Comparison of ENCODE assay signal across 9 mouse cellular contexts in genomic region chr4:152222111-152222510, GRCm38 (mm10). TPM values are rescaled to one million over a fixed set of nuclear protein-coding genes. Genes with fewer than 3 reads are reported as not detected.
DNase-seq lines count a peak whose midpoint lies in the region; ATAC-seq lines count a peak whose summit lies in the region.
"Had no signal": no experiment of that assay in that cellular context is flagged by ENCODE, and none has a peak within 500 bp of the region (broad histone marks: within the 10 kb centered on the region; RNA-seq: fewer than 3 reads in every experiment).

No protein-coding gene starts in this region.

- 85% methylated on average over 6 of the region's 6 CpGs for WGBS in intestine, embryonic 16.5 days
- whole genome bisulfite sequencing in intestine, embryonic 15.5 days = 83% methylated on average over 6 of the region's 6 CpGs
- WGBS in forebrain, embryonic 13.5 days = 84% methylated on average over 6 of the region's 6 CpGs

- peaks cover 16% of the 10 kb centered on the region for H3K4me1 ChIP-seq in intestine, embryonic 16.5 days (ENCODE audit: control insufficient read depth, insufficient read depth, low read length)
- H3K4me1 ChIP-seq in intestine, embryonic 15.5 days (replicated peaks) = peaks cover 17% of the 10 kb centered on the region
- peaks cover 27% of the 10 kb centered on the region for H3K4me1 ChIP-seq in forebrain, embryonic 13.5 days

- H3K9ac ChIP-seq in intestine, embryonic 16.5 days (ENCODE audit: low read depth, low read length) = peak overlapping the region; percentile 35; the same call in 1 of the 2 replicates
- no peak overlapping the region for H3K9ac ChIP-seq in intestine, embryonic 15.5 days
- 0 out of 2 replicates have a peak overlapping the region, but pooled peaks have one; percentile 12 for H3K9ac ChIP-seq in forebrain, embryonic 13.5 days
- H3K9ac ChIP-seq: heart, embryonic 15.5 days; limb, embryonic 12.5 days had no signal

- no peaks in the 10 kb centered on the region for H3K9me3 ChIP-seq in intestine, embryonic 16.5 days (ENCODE audit: control insufficient read depth, low read length)
- H3K9me3 ChIP-seq in intestine, embryonic 15.5 days = no peaks in the 10 kb centered on the region
- no peaks in the 10 kb centered on the region for H3K9me3 ChIP-seq in forebrain, embryonic 13.5 days (replicated peaks)
- H3K9me3 ChIP-seq: heart, embryonic 15.5 days; limb, embryonic 12.5 days had no signal

- no peak overlapping the region for H3K4me3 ChIP-seq in intestine, embryonic 16.5 days (ENCODE audit: low read length)
- H3K4me3 ChIP-seq in intestine, embryonic 15.5 days (replicated peaks) = no peak overlapping the region
- no peak overlapping the region for H3K4me3 ChIP-seq in forebrain, embryonic 13.5 days
- H3K4me3 ChIP-seq: heart, embryonic 15.5 days; limb, embryonic 12.5 days had no signal

- H3K27ac ChIP-seq in intestine, embryonic 16.5 days (ENCODE audit: low read length) = 0 out of 2 replicates have a peak overlapping the region, but pooled peaks have one; percentile 12
- H3K27ac ChIP-seq in intestine, embryonic 15.5 days = no peak overlapping the region
- H3K27ac ChIP-seq in forebrain, embryonic 13.5 days = peak overlapping the region; percentile 75
- H3K27ac ChIP-seq: heart, embryonic 15.5 days; limb, embryonic 12.5 days had no signal

- H3K4me2 ChIP-seq in intestine, embryonic 16.5 days (ENCODE audit: low read depth, low read length) = no peak overlapping the region
- H3K4me2 ChIP-seq in intestine, embryonic 15.5 days (replicated peaks) = no peak overlapping the region
- H3K4me2 ChIP-seq in forebrain, embryonic 13.5 days = no peak overlapping the region
- H3K4me2 ChIP-seq: heart, embryonic 15.5 days; limb, embryonic 12.5 days had no signal

- H3K27me3 ChIP-seq in intestine, embryonic 16.5 days (replicated peaks; ENCODE audit: control insufficient read depth, insufficient read depth, low read length) = no peaks in the 10 kb centered on the region
- H3K27me3 ChIP-seq in intestine, embryonic 15.5 days (replicated peaks) = no peaks in the 10 kb centered on the region
- peaks cover 6% of the 10 kb centered on the region; the same call in 1 of the 2 replicates for H3K27me3 ChIP-seq in forebrain, embryonic 13.5 days
- H3K27me3 ChIP-seq: heart, embryonic 15.5 days; limb, embryonic 12.5 days had no signal

- DNase-seq in adipocyte (ENCODE audit: low spot score) = peak; percentile 42
- DNase-seq in kidney, postnatal 36 days = peak; percentile 41 to 51
- no peak for DNase-seq in Muller cell, postnatal 12 days (ENCODE audit: inconsistent ontology term)
- no peak for DNase-seq in embryo, embryonic 9.5 days (ENCODE audit: extremely low spot score)

- no peak for ATAC-seq in intestine, embryonic 16.5 days
- no peak for ATAC-seq in intestine, embryonic 15.5 days
- ATAC-seq in forebrain, embryonic 13.5 days = no peak

- no peaks in the 10 kb centered on the region for H3K36me3 ChIP-seq in intestine, embryonic 16.5 days (ENCODE audit: control insufficient read depth, insufficient read depth, low read length)
- H3K36me3 ChIP-seq in intestine, embryonic 15.5 days = no peaks in the 10 kb centered on the region; the same call in 1 of the 2 replicates
- H3K36me3 ChIP-seq in forebrain, embryonic 13.5 days (ENCODE audit: poor library complexity, severe bottlenecking) = peaks cover 27% of the 10 kb centered on the region

RNA-seq across cellular contexts. Expression of gene Acot7, which starts 44.2 kb away (rescaled TPM):
- 49.4 and 52.5 TPM in 2 replicates for polyA plus RNA-seq in intestine, embryonic 16.5 days (2015; fragmentation: Nextera tagmentation; extraction: Ambion mirVana)
- 57.8 and 60.0 TPM in 2 replicates for polyA plus RNA-seq in intestine, embryonic 15.5 days (2015; fragmentation: Nextera tagmentation; extraction: Ambion mirVana)
- polyA plus RNA-seq in forebrain, embryonic 13.5 days (2015; fragmentation: Nextera tagmentation; extraction: Ambion mirVana) = 126 and 135 TPM in 2 replicates

RNA-seq across cellular contexts. Expression of gene Gpr153, which starts 51.9 kb away (rescaled TPM):
- 3.4 and 4.7 TPM in 2 replicates for polyA plus RNA-seq in intestine, embryonic 16.5 days (2015; fragmentation: Nextera tagmentation; extraction: Ambion mirVana)
- 7.3 and 8.1 TPM in 2 replicates for polyA plus RNA-seq in intestine, embryonic 15.5 days (2015; fragmentation: Nextera tagmentation; extraction: Ambion mirVana)
- polyA plus RNA-seq in forebrain, embryonic 13.5 days (2015; fragmentation: Nextera tagmentation; extraction: Ambion mirVana) = 2.2 and 3.2 TPM in 2 replicates

Comparison
In these comparisons a context has a peak if more than half of its experiments do, and no peak if none do; other contexts are left out.
1. DNase-seq: peak in adipocyte (single experiment) and kidney, postnatal 36 days (2 of 2); none in Muller cell, postnatal 12 days (single experiment) and embryo, embryonic 9.5 days (single experiment).